Mouse (Mus musculus) embryonic fibroblast, embryonic 13.5 days (primary cell): ENCODE results near the gene Rsrc1.

Source experiments
- CTCF ChIP-seq: IDR thresholded peaks from 2 replicates; pipeline ENCODE4 v1.5.1; 2011; ENCODE audit warnings: mild to moderate bottlenecking, control low read depth, low read length, moderate library complexity, borderline replicate concordance; ENCODE audit not compliant: insufficient read depth
- POLR2A ChIP-seq: IDR thresholded peaks from 2 replicates; pipeline ENCODE4 v1.6.1; 2011; ENCODE audit warnings: low read depth, mild to moderate bottlenecking, control low read depth, low read length, moderate library complexity

- TF ChIP-seq CTCF (no peak), POLR2A (no peak)
Measured at GRCm38 (mm10) chr3:66973391-66973943, 7.7 kb upstream of the Rsrc1 start.
